Mouse (Mus musculus) neural tube, embryonic 15.5 days (tissue): ENCODE data around the gene Vwde. TPM values are rescaled to one million over a fixed set of nuclear protein-coding genes. Genes with fewer than 3 reads are reported as not detected.

ENCODE experiments used
- ATAC-seq: fragments of 200-750 bp; cut with Nextera tagmentation; 2 replicates; pipeline ENCODE4 v1.8.0; 2017; ENCODE audit warnings: mild to moderate bottlenecking, moderate TSS enrichment, moderate library complexity; ENCODE audit not compliant: low FRiP score
- H3K27ac ChIP-seq: fragments of 300-500 bp; sonication (generic); replicated peaks from 2 replicates; pipeline ENCODE4 v1.5.1; 2015; ENCODE audit warnings: mild to moderate bottlenecking, inconsistent platforms
- H3K27me3 ChIP-seq: fragments of 300-500 bp; sonication (generic); replicated peaks from 2 replicates; pipeline ENCODE4 v1.6.1; 2015; ENCODE audit warnings: inconsistent platforms
- H3K36me3 ChIP-seq: fragments of 300-500 bp; sonication (generic); 2 replicates; pipeline ENCODE4 v1.6.1; 2015; ENCODE audit warnings: inconsistent platforms
- H3K4me1 ChIP-seq: fragments of 300-500 bp; sonication (generic); 2 replicates; pipeline ENCODE4 v1.6.1; 2015; ENCODE audit warnings: inconsistent platforms
- H3K4me2 ChIP-seq: fragments of 300-500 bp; sonication (generic); 2 replicates; pipeline ENCODE4 v1.6.1; 2015; ENCODE audit warnings: inconsistent platforms, mild to moderate bottlenecking, moderate library complexity
- H3K4me3 ChIP-seq: fragments of 300-500 bp; sonication (generic); replicated peaks from 2 replicates; pipeline ENCODE4 v1.5.1; 2015; ENCODE audit warnings: mild to moderate bottlenecking, inconsistent platforms
- H3K9ac ChIP-seq: fragments of 300-500 bp; sonication (generic); replicated peaks from 2 replicates; pipeline ENCODE4 v1.6.1; 2015; ENCODE audit warnings: mild to moderate bottlenecking, inconsistent platforms
- H3K9me3 ChIP-seq: fragments of 300-500 bp; sonication (generic); replicated peaks from 2 replicates; pipeline ENCODE4 v1.6.1; 2016; ENCODE audit warnings: inconsistent platforms
- WGBS: fragments of 180-500 bp; shearing (Covaris S2); methylation state at CpG from one replicate; pipeline ENCODE4 v1.1.7; 2015; ENCODE audit warnings: mixed read lengths; 5-methylcytosine and 5-hydroxymethylcytosine counted together
- polyA plus RNA-seq: library from polyadenylated mRNA; unstranded; fragments of >200 nt; fragmentation: Nextera tagmentation; extraction: Ambion mirVana; gene quantifications from 2 replicates; pipeline ENCODE4 v1.2.1, GENCODE M21; 2015

The Vwde gene
- polyA plus RNA-seq, 1 experiment from 2014 or later, result 0.06 TPM

- H3K36me3 ChIP-seq, result no peaks in the 10 kb centered on the region
- ATAC-seq, result peak; percentile 65
- H3K27ac ChIP-seq, result no peak overlapping the region
- H3K4me3 ChIP-seq, result no peak overlapping the region
- H3K4me2 ChIP-seq, result no peak overlapping the region
- WGBS, result 43% methylated on average over 1 of the region's 1 CpGs
- H3K4me1 ChIP-seq, result no peaks in the 10 kb centered on the region
- no peak overlapping the region for H3K9ac ChIP-seq
- no peaks in the 10 kb centered on the region for H3K9me3 ChIP-seq
- no peaks in the 10 kb centered on the region for H3K27me3 ChIP-seq
Measured at GRCm38 (mm10) chr6:13152062-13152640, 72.6 kb downstream of the Vwde start.

GRCm38 (mm10) chr6:13137255-13137654 lies 87.5 kb downstream of the Vwde start:
- Histone ChIP-seq H3K4me3 (no peak overlapping the region), H3K27ac (no peak overlapping the region), H3K4me2 (no peak overlapping the region), H3K27me3 (no peaks in the 10 kb centered on the region), H3K9ac (no peak overlapping the region), H3K4me1 (no peaks in the 10 kb centered on the region), H3K36me3 (no peaks in the 10 kb centered on the region), H3K9me3 (no peaks in the 10 kb centered on the region)
- WGBS, result 96% methylated on average over 1 of the region's 1 CpGs
- no peak for ATAC-seq

GRCm38 (mm10) chr6:13108662-13109061 lies 116.1 kb downstream of the Vwde start:
- WGBS, result 81% methylated on average over 1 of the region's 1 CpGs
- Histone ChIP-seq H3K27me3 (no peaks in the 10 kb centered on the region), H3K36me3 (no peaks in the 10 kb centered on the region), H3K27ac (no peak overlapping the region), H3K9ac (no peak overlapping the region), H3K4me1 (no peaks in the 10 kb centered on the region), H3K9me3 (no peaks in the 10 kb centered on the region), H3K4me2 (no peak overlapping the region), H3K4me3 (no peak overlapping the region)
- no peak for ATAC-seq

Other genes starting within 250 kb of the Vwde start
- 34.4 and 34.6 TPM in 2 replicates for gene Tmem106b, start 155.2 kb downstream of the Vwde start, polyA plus RNA-seq